Mouse (Mus musculus) testis, postnatal 14 days (tissue): ENCODE data around the gene Mrps2.
"Not testable (repeated sequence)": the region's sequence is repeated elsewhere in the genome, so short reads cannot be mapped to it uniquely, and the experiment has no call there.

Experiments used
- DNase-seq: peaks from one replicate; pipeline ENCODE4 v3.0.0; 2021; ENCODE audit warnings: low spot score

Gene Mrps2

DNA sequence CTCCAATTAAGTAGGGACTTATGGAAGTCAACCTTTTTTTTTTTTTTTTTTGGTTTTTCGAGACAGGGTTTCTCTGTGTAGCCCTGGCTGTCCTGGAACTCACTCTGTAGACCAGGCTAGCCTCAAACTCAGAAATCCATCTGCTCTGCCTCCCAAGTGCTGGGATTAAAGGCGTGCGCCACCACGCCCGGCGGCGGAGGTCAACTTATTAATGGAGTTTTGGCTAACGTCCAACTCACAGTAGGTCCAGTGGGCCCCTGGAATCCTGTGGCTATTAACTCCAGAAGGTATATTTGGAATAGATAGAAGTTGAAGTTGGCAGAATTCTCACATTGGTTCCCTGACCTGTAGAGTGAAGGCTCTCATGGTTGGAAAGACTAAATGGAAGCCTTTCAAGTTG, 4.1 kb downstream of the Mrps2 start:
- DNase-seq: not testable (repeated sequence)

DNA sequence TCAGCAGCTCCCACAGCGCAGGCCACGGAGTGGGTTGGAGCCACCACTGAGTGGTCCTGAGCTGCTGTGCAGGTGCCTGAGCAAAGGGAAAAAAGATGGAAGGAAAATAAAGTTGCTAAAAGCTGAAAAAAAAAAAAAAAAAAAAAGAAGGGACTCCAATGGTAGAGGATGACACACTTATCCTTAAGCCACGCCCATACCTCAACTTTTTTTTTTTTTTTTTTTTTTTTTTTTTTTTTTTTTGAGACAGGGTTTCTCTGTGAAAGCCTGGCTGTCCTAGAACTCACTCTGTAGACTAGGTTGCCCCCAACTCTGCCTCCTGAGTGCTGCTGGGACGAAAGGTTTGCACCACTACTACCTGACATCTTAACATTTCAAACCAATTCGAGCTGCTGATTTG, 10.1 kb downstream of the Mrps2 start:
- DNase-seq: not testable (repeated sequence)

DNA sequence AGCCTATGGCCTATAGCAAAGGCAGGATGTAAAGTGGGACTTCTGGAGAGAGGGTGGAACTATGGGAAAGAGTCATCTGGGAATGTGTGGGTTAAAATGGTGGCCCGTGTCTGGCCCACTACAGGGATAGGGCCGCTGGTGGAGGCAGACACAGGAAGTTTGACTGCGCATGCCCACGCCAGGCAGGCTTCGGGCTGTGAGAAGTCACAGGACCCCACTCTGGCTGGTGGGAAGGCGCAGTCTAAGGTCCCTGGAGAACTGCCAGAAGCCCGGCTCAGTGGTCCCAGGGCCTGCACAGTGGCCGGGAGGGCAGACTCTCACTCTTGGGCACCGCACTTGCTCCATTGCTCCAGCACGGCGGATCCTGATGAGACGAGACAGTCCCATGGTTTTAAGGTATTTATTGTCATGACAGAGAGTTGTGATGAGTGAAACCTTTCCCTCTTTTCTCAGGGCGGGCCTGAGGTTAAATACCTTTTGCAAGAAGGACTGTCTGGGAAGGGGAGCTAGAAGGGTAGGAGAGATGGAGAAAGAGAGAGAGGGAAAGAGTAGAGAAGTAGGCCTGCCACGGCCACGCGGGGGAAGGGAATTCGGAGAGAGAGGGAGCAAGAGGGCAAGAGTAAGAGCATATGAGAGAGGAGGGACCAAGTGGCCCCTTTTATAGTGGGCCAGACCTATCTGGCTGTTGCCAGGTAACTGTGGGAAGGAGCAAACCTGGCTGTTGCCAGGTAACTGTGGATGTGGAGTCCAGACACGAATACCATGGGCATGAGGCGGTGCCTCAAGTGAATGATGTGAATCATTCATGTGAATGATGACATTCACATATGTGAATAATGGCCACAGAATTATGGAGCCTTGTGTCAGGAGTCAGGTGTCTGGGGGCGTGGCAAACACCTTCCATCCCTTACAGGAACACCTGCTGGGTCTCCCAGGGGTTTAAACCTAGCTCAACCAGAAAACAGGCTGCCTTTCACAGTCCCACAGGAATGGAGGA, 11.6 kb downstream of the Mrps2 start:
- DNase-seq: peak; percentile 41

DNA sequence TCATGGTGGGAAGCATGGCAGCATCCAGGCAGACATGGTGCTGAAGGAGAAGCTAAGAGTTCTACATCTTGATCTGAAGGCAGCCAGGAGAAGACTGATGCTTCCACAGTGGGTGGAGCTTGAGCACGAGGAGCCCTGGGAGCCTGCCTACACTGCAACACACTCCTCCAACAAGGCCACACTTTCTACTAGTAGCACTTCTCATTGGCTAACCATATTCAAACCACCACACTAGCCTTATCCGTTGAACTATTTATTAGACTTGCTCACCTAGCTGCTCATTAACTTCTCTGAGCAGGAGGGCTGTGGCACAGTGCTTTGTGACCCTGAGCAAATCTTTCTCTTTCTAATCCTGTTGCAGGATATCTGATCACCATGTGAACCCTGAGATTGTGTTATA, 16.0 kb downstream of the Mrps2 start:
- no peak for DNase-seq

DNA sequence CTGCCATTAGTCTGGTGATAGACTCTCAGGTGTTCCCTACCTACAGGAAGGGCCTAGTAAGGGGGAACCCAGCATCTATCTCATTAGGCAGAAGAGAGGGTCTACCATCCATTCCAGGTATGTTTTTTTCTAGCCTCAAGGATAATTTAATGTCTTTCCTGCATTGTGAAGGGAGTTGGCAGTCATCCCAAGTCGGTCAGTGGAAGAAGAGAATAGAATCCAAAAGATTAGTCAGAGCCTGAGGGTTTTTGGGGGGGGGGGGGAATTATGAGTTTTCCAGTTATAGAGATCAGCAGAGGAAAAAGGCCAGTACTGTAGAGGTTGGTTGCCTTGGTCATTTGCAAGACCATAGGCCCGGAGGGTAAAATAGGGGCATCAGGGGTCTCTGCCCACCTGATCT, 26.7 kb downstream of the Mrps2 start:
- DNase-seq: no peak

DNA sequence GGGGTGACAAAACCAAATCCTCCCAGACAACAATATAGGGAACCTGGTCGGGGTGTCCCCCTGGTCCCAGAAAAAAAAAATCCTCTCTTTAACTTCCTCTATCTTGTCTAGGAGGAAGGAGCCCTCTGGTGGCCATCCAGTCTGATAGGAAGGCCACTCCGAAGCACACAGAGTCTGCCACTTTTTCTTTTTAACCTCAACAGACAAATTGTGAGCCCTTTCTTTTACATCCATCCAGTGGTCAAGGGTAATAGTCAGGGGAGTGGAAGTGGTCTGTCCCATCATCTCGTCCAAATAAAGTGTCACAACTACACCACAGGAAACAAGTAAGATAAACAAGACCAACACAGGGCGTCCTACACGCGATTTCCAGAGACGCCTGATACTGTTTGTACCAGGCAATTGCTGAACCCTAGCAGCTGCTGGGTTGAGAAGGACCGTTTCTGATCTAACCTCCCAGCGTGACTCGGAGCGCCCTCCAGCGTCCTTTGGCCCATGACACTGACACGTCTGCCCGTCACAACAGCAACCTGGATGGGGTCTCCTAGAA, 27.4 kb downstream of the Mrps2 start:
- no peak for DNase-seq

DNA sequence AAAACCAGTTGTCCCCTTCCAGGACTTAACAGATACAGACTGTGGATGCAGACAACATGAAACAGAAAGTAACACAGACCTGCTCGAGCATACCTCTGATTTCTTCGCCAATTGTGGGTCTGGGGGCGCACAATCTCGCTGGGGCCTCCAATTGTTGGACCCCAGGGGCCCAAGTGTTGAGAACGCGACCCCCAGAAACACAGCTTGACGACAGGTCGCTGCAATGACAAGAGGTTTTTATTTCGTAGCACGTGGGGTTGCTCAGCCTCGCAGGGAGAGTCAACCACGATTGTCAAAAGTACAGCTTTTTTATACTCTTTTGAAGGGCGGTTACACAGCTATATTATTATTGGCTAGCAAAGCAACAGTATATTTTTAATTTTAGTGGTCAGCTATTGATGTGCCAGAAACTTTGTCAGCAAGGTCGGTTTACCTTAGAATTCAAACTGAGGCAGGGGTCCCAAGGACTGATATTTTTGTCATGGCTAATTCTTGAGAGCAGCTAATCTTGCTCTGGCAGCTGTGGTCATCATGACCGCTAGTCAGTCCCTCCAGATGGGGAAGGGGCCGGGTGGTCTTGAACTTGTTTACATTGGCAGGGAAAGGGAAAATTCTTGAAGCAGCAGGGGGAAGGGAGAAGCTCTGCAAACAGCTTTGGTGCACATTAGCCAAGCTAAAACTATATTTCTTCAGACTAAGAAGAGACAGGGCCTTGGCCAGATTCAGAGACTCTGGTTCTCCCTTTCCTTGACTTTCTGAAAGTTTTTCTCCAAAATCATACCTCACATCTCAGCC, 28.1 kb downstream of the Mrps2 start:
- no peak for DNase-seq

DNA sequence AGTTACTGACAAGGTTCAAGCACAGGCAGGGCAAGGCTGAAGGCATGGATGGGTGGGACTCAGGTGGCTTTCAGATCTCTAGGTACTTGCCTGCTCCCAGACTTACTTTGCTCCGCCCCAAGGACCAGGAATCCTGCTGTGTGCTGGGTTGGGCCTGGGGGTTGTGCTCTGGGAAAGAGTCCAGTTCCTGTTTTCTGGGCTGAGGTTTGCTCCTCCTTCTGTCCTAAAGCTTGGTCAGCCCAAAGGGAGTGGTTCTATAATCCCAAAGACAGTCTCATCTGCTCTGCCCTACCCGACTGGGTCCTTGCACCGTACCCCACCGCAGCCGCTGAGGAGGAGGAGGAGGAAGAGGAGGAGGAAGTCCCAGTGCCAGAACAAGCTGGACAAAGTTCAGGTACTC, 28.8 kb downstream of the Mrps2 start, which contains the start of gene Gbgt1:
Gene Gbgt1 (plus strand): TSS at position 221 of the 400 bp plus-strand sequence.
- no peak for DNase-seq

DNA sequence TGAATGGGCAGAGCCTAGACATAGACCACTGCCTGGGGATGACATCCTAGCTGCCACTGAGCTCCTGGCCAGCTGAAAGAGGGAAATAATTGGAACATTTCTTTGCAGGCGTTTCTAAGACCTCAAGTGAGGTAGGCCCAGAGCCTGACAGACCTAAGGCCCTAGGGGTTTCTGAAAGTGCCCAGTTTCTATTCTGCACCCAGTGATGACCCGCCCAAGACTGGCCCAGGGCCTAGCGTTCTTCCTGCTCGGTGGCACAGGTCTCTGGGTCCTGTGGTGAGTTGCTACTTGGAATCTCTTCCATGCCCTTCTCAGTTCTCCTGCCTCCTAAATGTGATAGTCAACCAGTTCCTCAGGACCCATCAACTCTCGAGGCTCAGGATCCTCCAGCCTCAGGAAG, 29.7 kb downstream of the Mrps2 start:
- DNase-seq: no peak

DNA sequence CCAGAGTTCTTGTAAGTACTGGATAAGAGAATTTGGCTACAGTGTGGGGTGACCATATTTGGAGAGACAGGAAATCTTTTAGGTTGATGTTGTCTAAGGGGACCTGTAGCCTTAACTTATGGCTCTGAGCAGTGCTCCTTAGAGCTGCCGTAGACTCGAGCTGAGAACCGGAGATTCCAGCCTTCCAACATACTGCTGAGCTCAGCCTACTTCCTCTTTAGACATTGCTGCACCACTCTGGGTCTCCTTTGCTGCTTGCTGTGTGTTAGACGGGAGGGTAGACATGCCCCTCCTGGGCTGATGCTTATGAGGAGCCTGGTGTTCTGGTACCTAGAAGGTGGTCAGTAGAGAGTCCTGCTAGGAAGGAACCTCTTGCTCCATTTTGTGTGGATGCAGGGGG, 30.6 kb downstream of the Mrps2 start:
- no peak for DNase-seq

DNA sequence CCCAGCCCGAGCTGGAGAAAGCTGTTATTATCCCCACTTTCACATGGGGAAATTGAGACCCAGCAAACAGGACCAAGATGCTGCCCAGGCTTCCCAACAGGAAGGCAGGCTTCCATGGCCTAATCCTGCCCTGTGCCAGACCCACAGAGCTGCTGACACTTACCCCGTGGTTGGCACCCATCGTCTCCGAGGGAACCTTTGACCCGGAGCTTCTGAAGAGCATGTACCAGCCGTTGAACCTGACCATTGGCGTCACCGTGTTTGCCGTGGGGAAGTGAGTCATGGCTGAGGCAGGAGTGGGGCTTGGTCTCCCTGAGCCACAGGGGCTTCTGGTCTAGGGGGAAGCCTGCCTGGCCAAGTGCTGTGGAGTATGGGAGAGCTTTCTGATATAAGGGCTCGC, 35.1 kb downstream of the Mrps2 start:
- DNase-seq: no peak

DNA sequence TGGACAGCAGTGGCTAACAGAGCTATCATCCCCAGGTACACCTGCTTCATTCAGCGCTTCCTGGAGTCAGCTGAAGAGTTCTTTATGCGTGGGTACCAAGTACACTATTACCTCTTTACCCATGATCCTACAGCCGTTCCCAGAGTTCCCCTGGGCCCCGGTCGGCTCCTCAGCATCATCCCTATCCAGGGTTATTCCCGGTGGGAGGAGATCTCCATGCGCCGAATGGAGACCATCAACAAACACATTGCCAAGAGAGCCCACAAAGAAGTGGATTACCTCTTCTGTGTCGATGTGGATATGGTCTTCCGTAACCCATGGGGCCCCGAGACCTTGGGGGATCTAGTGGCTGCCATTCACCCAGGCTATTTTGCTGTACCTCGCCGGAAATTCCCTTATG, 36.8 kb downstream of the Mrps2 start:
- no peak for DNase-seq

DNA sequence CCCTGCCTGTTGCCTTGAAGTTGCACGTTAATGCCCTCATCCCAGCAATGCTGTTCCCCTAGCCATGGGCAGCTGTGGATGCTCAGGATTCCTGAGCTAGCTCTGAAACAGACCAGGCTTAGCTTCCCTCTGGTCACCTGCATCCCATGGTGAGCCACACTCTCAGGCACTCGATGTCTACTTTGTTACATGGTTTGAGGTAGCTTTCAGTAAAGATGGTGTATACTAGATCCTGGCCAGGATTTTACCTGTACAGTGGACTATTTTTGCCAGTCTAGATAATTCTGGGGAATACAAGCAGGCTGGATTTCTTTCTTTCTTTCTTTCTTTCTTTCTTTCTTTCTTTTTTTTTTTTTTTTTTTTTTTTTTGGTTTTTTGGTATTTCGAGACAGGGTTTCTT, 37.9 kb downstream of the Mrps2 start, which contains the start of gene Gm10134:
Gene Gm10134 (plus strand): TSS at position 301 of the 400 bp plus-strand sequence.
- DNase-seq: no peak

DNA sequence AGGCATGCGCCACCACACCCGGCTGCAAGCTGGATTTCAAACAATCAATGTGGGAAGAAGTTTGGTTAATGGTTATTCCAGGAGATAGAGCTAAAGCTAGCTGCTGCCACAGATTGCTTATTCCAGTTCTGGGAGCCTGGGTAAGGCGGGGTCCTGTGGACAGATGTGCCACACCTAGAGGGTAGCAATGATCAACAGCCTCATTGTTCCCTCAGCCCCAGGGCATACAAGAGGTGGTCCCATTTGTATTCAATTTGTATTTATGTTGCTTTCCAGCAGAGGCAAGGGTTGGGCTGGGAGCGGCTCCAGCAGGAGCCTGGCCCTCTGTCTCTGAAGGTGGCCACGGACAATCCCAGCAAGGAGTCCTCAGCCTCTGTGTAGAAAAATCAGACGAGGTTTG, 38.4 kb downstream of the Mrps2 start:
- no peak for DNase-seq

DNA sequence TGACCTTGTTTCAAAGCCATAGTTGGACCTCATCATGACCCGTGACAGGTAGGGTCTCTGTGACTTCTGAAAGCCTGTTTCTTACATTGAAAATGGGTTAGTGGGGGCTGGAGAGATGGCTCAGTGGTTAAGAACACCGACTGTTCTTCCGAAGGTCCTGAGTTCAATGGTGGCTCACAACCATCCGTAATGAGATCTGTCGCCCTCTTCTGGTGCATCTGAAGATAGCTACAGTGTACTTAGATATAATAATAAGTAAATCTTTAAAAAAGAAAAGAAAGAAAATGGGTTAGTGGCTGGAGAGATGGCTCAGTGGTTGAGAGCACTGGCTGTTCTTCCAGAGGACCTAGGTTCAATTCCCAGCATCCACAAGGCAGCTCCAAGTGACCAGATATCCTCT, 43.7 kb downstream of the Mrps2 start:
- not testable (repeated sequence) for DNase-seq

DNA sequence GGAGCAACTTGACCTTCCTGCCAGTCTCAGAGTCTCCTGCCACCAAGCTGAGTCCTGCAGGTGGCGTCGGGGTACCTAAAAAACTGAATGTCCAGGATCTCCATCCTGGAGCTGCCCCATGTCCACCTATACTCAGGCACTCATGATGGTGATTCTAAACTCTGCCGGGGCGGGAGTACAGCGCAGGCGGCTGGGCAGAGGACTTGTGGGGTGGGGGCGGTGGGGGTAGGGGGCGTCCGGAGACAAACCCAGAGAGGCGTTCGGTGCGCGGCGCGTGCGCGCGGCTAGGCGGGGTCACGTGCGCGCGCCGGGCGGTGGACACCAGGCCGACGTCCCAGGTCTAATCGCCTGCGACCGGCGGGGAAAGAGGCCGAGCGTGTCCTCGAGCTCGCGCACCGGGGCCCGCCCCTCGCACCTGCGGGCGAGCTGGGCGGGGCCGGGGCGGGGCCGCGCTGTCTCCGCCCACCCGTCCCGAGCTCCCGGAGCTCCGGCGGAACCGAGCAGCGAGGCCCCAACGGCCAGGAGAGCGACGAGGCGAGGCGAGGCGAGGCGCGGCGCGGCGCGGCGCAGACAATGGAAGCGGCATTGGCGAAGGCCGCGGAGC, 45.0 kb downstream of the Mrps2 start, which contains the start of gene Ralgds:
Gene Ralgds (plus strand): TSS at position 328 of the 604 bp plus-strand sequence.
- DNase-seq: peak; percentile 81

DNA sequence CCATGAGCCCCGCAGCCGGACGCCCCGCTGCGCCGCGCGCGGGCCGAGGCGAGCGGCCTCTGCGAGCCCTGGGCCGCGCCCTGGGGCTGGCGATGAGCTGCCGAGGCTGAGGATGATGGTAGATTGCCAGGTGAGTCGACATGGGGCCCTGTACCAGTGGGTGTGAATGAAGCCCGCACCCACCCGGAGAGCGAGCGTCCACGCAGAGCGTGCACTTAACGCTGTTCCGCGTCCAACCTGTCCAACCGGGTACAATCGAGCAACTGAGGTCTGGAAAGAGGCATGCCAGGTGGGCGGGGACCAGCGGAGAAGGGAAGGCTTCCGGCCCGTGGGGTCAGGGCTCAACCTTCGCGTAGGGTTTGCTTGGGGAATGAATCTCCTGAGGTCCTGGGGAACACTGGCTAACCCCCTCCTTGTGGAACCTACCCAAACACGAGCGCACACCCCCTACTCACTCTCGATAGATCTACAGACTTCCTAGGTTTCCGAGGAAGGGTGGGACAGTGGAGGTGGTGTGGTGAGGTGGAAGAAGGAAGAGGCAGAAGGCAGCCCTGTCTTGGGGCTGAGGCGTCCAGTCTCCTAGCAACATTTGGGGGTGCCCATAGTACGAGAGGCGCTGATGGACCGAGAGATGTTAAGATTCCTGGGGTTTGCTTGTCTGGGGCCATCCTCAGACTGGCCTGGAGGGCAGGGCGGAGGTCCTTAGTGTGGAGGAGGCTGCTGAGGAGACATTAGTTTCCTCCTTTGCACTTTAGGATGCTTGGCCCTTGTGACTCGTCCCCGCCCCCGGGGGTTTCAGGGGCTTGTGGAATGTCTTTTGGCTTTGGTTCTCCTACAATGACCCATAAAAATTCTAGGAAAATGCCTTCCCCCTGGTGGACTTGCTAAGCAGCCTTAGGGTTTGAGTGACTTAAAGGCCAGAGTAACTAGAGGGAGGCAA, 45.8 kb downstream of the Mrps2 start:
- DNase-seq: no peak

DNA sequence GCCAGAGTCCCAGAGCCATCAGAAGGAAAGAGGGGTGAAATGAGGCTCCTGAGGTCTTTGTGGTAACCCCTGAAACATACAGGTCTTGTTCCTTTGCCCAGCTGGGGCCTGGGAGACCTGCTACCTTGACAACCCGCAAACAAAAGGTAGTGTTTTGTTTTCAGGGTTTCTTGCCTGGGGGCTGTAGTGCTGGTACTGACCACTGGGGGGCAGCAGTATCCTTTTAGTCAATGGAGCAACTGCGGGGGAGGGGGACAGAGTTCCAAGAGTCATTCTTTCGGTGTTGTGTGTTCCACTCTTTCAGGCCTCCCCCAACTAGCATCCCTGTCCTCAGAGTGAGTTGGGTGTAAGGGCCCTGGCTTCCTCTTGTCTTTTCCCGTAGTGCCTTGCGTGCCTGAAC, 46.6 kb downstream of the Mrps2 start:
- DNase-seq: peak; percentile 74

DNA sequence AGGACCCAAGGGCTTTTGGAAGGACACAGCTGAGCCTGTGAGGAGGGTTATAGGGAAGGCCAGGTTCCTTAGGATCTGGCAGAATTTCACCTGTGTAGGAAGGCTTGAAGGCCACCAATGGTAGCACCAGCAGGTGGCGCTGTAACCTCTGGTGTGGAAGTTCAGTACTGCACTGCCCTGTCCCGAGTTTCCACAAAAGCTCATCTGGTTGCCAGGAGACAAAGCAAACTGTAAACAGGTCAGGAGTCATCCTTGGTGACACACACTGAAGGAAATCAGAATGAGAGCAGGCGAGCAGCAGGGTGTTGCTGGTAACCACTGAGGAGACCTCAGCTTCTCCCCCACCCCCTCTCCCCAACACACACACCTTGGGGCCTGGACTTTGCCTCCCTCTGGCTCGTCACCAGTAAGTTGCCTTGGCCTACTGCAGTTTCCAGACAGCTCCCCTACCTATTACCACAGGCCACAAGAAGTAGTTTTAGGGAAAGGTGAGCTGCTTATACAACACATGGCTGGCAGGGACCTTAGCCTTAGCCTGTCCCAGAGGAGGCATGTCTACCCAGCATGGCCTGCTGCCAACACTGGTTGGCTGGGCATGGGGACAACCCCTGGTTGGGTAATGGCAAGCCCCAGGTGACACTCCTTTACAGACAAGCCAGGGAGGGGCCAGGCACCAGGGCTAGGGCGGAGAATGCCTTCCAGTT, 49.5 kb downstream of the Mrps2 start:
- DNase-seq: no peak

DNA sequence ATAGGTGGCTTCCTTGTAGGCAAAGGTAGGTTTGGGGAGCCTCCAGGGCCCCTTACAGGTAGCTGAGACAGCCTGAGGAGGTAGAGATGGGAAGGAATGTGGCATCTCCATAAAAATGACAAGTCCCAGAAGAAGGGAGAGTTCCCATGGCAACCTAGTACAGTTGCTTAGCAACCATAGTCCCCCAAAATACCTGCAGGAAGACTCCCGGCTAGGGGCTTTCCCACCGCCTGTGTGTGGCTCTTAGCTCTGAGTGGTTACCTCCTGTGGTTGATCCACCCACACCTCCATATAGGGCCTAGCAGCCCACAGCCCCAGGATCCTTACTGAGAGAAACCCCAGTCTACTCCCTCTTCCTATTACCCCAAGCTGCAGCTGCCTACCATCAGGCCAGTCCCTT, 50.4 kb downstream of the Mrps2 start:
- DNase-seq: no peak
